Mouse (Mus musculus): ENCODE data around the gene Amh. TPM values are rescaled to one million over a fixed set of nuclear protein-coding genes. Genes with fewer than 3 reads are reported as not detected.

Gene Amh
- polyA plus RNA-seq, 1 experiment from 2014 or later = not detected

DNA sequence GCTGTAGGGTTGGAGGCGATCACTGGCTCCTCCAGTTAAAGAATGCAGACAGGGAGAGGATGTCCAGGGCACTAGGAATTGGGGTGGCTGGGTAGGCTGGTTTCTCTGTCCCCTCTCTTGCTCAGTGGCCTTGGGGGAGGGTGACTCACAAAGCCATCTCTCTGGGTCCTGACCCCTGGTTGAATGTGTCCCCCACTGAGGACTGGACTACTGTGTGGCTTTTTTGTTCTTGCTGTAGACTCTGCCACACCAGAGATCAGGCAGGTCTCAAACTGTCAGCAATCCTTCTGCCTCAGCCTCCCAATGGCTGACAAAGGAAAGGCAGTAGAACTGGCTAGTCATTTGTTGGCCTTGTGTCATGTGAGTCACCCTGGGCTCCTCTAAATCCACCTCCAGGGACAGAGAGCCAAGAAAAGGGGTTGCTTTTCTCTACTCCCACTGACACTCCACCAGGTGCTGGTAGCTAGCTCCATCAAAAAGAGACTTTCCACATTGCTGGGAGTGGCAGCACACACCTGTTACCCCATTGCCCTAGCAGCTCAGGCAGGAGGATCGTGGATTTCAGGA, 33.4 kb downstream of the Amh start:
- Histone ChIP-seq H3K4me1 (ENCODE audit: control insufficient read depth, insufficient read depth, low read length) (peaks cover 3% of the 10 kb centered on the region; the same call in 1 of the 2 replicates), H3K4me2 (no peak overlapping the region), H3K9ac (ENCODE audit: low read length) (no peak overlapping the region), H3K36me3 (ENCODE audit: control insufficient read depth, insufficient read depth, low read length) (no peaks in the 10 kb centered on the region), H3K9me3 (ENCODE audit: control insufficient read depth, low read length) (no peaks in the 10 kb centered on the region), H3K27ac (ENCODE audit: low read depth, low read length) (no peak overlapping the region), H3K27me3 (ENCODE audit: control insufficient read depth, insufficient read depth, low read length) (peaks cover 33% of the 10 kb centered on the region), H3K4me3 (ENCODE audit: low read depth, low read length) (no peak overlapping the region)
- no peak for ATAC-seq (ENCODE audit: low FRiP score)
- peak; percentile 79 for DNase-seq (ENCODE audit: low spot score, missing footprints)
- WGBS = 55% methylated on average over 2 of the region's 2 CpGs

DNA sequence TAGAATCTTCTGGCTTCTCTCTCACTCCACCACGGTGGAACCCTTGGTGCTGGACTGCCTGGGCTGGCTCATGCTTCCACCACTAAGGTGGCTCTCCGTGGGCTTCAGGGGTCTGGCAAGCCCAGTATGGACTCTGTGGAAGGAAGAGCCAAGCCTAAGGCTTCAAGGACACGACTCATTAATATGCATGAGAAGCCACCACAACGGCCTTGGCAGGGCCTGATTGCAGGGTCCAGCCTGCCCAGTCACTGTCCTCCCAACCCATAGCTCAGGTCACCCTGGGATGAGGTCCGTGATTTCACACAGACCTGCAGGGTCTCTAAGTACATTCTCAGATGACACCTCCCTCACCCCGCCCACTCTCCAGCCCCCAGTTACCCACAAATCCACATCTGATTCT, 34.8 kb downstream of the Amh start:
- 61% methylated on average over 6 of the region's 6 CpGs for WGBS
- Histone ChIP-seq H3K4me1 (ENCODE audit: control insufficient read depth, insufficient read depth, low read length) (peaks cover 8% of the 10 kb centered on the region), H3K9me3 (ENCODE audit: control insufficient read depth, low read length) (no peaks in the 10 kb centered on the region), H3K27ac (ENCODE audit: low read depth, low read length) (no peak overlapping the region), H3K27me3 (ENCODE audit: control insufficient read depth, insufficient read depth, low read length) (peaks cover 41% of the 10 kb centered on the region), H3K9ac (ENCODE audit: low read length) (no peak overlapping the region), H3K4me3 (ENCODE audit: low read depth, low read length) (no peak overlapping the region), H3K4me2 (no peak overlapping the region), H3K36me3 (ENCODE audit: control insufficient read depth, insufficient read depth, low read length) (no peaks in the 10 kb centered on the region)
- peak; percentile 64 for DNase-seq (ENCODE audit: low spot score, missing footprints)
- ATAC-seq (ENCODE audit: low FRiP score) = no peak

DNA sequence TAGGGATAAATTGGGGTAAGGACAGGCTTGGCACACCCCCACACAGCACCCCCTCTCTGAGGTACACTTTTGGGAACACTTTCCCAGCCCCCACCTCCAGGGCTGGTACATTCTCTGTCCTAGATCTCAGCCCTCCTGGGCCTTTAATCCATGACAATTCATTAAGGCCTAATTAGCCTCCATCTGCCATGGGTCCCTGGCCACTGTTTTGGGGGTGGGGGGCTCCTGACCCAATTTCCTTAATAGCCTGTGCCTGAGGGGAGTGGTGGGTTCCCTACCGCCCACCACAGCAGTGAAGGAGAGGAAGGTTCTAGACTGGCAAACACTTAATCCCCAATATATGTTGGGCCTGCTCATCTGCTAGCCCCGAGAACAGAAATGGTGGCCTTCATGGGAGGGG, 36.6 kb downstream of the Amh start:
- Histone ChIP-seq H3K4me3 (ENCODE audit: low read depth, low read length) (no peak overlapping the region), H3K36me3 (ENCODE audit: control insufficient read depth, insufficient read depth, low read length) (no peaks in the 10 kb centered on the region), H3K9me3 (ENCODE audit: control insufficient read depth, low read length) (no peaks in the 10 kb centered on the region), H3K9ac (ENCODE audit: low read length) (no peak overlapping the region), H3K27ac (ENCODE audit: low read depth, low read length) (no peak overlapping the region), H3K4me1 (ENCODE audit: control insufficient read depth, insufficient read depth, low read length) (peaks cover 8% of the 10 kb centered on the region), H3K27me3 (ENCODE audit: control insufficient read depth, insufficient read depth, low read length) (peaks cover 33% of the 10 kb centered on the region), H3K4me2 (no peak overlapping the region)
- ATAC-seq (ENCODE audit: low FRiP score) (no peak), DNase-seq (ENCODE audit: low spot score, missing footprints) (no peak)
- 78% methylated on average over 2 of the region's 2 CpGs for WGBS

DNA sequence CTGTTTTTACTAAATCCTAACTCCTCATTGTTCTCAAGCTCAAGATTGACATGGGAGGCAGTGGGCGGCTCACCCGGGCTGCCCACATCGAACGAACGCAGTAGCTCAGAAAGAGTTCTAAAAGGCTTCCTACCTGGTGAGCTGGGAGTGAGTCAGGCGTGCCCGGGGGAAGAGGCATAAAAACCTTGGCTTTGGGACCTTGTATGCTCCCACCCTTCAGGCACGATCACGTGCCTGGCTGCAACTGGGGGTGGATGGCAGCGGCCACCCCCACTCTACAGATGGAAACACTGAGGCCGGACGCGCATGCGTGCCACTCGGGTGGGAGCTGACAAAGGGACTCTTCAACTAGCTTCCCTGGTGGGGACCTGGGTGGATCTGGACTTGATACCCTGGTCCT, 37.3 kb downstream of the Amh start:
- 81% methylated on average over 15 of the region's 15 CpGs for WGBS
- Histone ChIP-seq H3K27ac (ENCODE audit: low read depth, low read length) (no peak overlapping the region), H3K9me3 (ENCODE audit: control insufficient read depth, low read length) (no peaks in the 10 kb centered on the region), H3K4me3 (ENCODE audit: low read depth, low read length) (no peak overlapping the region), H3K36me3 (ENCODE audit: control insufficient read depth, insufficient read depth, low read length) (no peaks in the 10 kb centered on the region), H3K9ac (ENCODE audit: low read length) (no peak overlapping the region), H3K27me3 (ENCODE audit: control insufficient read depth, insufficient read depth, low read length) (peaks cover 33% of the 10 kb centered on the region), H3K4me1 (ENCODE audit: control insufficient read depth, insufficient read depth, low read length) (peaks cover 8% of the 10 kb centered on the region), H3K4me2 (no peak overlapping the region)
- DNase-seq (ENCODE audit: low spot score, missing footprints) (peak; percentile 77), ATAC-seq (ENCODE audit: low FRiP score) (no peak)

DNA sequence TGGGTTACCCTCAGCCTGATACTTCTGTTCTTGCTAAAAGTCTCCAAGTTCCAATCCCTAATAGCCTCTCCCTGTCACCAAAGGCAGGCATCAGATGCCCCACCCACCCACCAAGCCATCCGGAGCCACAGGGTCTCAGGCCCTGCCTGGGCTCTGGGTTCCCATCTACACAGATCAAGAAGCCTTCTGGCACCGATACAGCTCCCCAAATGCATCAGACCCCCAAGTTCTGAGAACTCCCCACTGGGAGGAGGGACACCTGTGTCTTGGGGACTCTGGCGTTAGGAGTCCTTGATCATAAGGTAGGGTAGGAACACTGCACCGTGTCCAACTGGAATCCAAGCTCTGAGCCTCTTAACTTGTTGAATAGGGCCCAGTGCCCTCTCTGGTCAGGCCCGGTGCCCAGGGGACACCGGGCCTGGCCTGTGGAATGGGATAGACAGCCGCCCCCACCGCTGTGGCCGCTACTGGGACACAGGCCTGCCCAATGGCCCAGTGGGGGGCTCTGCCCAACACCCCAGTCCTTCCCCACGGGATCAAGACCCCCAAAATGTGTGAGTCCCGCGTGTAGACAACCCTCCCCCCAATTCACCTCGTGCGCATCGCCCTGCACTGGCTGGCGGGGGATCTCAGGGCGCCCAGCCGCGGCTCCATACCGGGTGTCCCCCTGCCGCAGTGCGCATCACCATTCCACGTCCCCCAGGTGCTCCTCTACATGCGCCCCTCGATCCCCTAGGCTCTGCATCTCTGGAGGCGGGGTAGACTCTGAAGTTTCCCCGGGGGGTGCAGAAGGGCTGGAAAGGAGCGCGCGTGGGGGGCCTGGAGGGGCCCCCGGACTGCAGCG, 38.3 kb downstream of the Amh start:
- ATAC-seq (ENCODE audit: low FRiP score) (no peak; the same call in 1 of the 2 replicates), DNase-seq (ENCODE audit: low spot score, missing footprints) (peak; percentile 80)
- Histone ChIP-seq H3K9ac (ENCODE audit: low read length) (peak overlapping the region; percentile 54), H3K4me1 (ENCODE audit: control insufficient read depth, insufficient read depth, low read length) (peaks cover 8% of the 10 kb centered on the region), H3K27ac (ENCODE audit: low read depth, low read length) (no peak overlapping the region), H3K9me3 (ENCODE audit: control insufficient read depth, low read length) (no peaks in the 10 kb centered on the region), H3K27me3 (ENCODE audit: control insufficient read depth, insufficient read depth, low read length) (peaks cover 33% of the 10 kb centered on the region), H3K4me2 (peak overlapping the region; percentile 62), H3K36me3 (ENCODE audit: control insufficient read depth, insufficient read depth, low read length) (no peaks in the 10 kb centered on the region), H3K4me3 (ENCODE audit: low read depth, low read length) (peak overlapping the region; percentile 35)
- 7% methylated on average over 32 of the region's 32 CpGs for WGBS

DNA sequence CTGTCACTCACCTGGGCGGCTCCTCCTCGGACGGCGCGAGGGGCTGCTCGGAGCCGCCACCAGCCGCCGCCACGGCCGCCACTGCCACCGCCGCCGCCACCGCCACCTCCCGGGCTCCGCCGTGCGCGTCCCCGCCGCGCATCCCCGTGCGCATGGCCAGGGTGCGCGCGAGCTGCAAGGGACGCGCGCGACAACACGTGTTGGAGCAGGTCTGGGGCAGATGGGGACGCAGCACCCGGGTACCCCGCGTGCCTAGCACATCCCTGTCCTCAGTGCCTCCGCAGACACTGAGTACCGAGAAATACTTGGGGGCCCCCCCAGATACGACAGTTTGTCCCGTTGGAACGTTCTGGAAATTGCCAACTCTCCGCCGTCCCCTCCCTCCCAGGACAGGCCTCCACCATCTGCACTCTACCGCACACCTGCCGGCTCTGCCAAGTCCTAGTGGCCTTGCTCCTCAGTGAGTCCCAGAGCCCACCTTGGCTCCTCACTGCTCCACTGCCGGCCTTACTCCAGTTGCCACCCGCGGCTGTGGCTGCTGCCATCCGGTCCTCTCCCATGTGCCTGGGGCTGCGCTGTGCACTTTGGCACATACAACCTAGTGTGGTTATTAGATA, 39.0 kb downstream of the Amh start, which contains the start of gene Lingo3:
Gene Lingo3, minus strand, starts transcription at position 109 of the 617 bp plus-strand sequence.
- peaks cover 33% of the 10 kb centered on the region for H3K27me3 ChIP-seq (ENCODE audit: control insufficient read depth, insufficient read depth, low read length)
- H3K9ac ChIP-seq (ENCODE audit: low read length) = peak within 1 kb of the TSS; percentile 54
- ATAC-seq (ENCODE audit: low FRiP score) = peak; percentile 39; the same call in 1 of the 2 replicates
- no peaks in the 10 kb centered on the region for H3K36me3 ChIP-seq (ENCODE audit: control insufficient read depth, insufficient read depth, low read length)
- 4% methylated on average over 51 of the region's 51 CpGs for WGBS
- H3K27ac ChIP-seq (ENCODE audit: low read depth, low read length) = no peak within 1 kb of the TSS
- peaks cover 8% of the 10 kb centered on the region for H3K4me1 ChIP-seq (ENCODE audit: control insufficient read depth, insufficient read depth, low read length)
- H3K9me3 ChIP-seq (ENCODE audit: control insufficient read depth, low read length) = no peaks in the 10 kb centered on the region
- peak; percentile 91 for DNase-seq (ENCODE audit: low spot score, missing footprints)
- peak within 1 kb of the TSS; percentile 35 for H3K4me3 ChIP-seq (ENCODE audit: low read depth, low read length)
- H3K4me2 ChIP-seq = peak within 1 kb of the TSS; percentile 62

DNA sequence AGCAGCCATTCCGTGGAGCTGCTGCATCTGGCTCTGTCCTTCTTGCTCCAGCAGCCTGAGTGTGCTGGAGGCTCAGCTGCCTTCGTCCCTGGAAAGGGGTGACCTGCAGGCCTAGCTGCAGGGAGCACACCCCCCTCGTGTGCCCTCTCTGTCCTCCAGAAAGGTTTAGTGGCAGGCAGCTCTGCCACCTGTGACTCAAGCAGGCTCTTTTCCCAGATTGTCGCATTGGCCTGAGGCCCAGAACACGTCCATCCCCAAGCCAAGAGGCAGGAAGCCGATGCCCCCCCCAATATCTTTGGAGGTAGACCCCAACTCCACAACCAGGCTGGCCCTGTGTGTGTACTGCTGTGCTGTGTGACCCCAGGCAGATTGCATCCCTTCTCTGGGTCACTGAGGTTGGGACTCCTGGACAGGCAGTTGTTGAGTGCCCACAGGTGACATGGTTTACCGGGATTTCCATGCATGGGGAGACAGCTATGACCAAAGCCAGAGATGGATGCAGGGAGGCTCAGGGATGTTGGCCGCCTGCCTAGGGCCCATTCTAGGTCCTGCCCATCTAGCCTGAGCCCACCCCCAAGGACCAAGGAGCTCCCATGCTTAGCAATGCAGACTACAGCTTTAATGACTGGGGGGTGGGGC, 40.1 kb downstream of the Amh start:
- ATAC-seq (ENCODE audit: low FRiP score) (no peak), DNase-seq (ENCODE audit: low spot score, missing footprints) (peak; percentile 75)
- Histone ChIP-seq H3K36me3 (ENCODE audit: control insufficient read depth, insufficient read depth, low read length) (no peaks in the 10 kb centered on the region), H3K9ac (ENCODE audit: low read length) (no peak overlapping the region), H3K4me3 (ENCODE audit: low read depth, low read length) (no peak overlapping the region), H3K27ac (ENCODE audit: low read depth, low read length) (no peak overlapping the region), H3K27me3 (ENCODE audit: control insufficient read depth, insufficient read depth, low read length) (peaks cover 33% of the 10 kb centered on the region), H3K4me1 (ENCODE audit: control insufficient read depth, insufficient read depth, low read length) (peaks cover 8% of the 10 kb centered on the region), H3K4me2 (no peak overlapping the region), H3K9me3 (ENCODE audit: control insufficient read depth, low read length) (no peaks in the 10 kb centered on the region)
- WGBS = 63% methylated on average over 8 of the region's 8 CpGs

DNA sequence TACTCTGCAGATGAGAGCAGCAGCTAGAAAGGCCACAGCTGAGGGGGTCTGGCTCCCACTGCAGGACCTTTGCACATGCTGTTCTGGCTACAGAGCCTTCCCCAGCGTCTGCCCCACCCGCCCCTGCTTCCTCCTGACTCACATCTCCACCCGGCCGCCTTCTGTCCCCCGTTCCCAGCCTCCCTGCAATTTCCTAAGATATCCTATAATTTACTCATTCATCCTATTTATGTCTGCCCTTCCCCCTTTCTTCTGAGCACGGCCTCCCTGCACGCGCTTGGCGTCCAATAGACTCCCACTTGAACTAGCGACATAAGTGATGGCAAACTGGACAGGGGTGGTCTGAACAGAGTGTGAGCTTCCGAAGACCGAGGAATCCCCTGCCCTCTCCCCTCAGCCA, 40.7 kb downstream of the Amh start:
- Histone ChIP-seq H3K27ac (ENCODE audit: low read depth, low read length) (no peak overlapping the region), H3K9ac (ENCODE audit: low read length) (no peak overlapping the region), H3K27me3 (ENCODE audit: control insufficient read depth, insufficient read depth, low read length) (peaks cover 33% of the 10 kb centered on the region), H3K4me1 (ENCODE audit: control insufficient read depth, insufficient read depth, low read length) (peaks cover 8% of the 10 kb centered on the region), H3K36me3 (ENCODE audit: control insufficient read depth, insufficient read depth, low read length) (no peaks in the 10 kb centered on the region), H3K4me3 (ENCODE audit: low read depth, low read length) (no peak overlapping the region), H3K4me2 (no peak overlapping the region), H3K9me3 (ENCODE audit: control insufficient read depth, low read length) (no peaks in the 10 kb centered on the region)
- DNase-seq (ENCODE audit: low spot score, missing footprints) (peak; percentile 75), ATAC-seq (ENCODE audit: low FRiP score) (no peak)
- WGBS = 82% methylated on average over 12 of the region's 12 CpGs

All from midbrain, embryonic 11.5 days (tissue).